Mouse (Mus musculus): ENCODE results near the gene Eya2.

DNA sequence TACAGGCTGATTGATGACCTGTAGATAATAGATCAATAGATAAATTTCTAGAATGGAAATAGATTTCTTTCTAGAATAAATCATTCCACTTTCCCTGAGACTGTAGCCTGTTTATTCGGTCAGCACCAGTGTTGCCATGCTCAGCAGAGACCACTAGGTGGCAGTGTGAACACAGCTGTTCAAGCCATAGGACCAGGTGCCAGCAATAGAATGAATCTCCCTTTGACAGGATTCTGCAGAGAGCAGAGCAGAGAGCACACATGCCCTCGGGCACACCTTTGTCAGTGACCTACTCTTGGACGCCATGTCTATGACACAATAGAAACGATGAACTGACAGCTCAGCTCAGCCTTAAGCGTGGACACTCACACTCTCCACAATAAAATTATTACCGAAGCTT lies 184.1 kb downstream of the Eya2 start:
- TF ChIP-seq POLR2A (IDR thresholded peaks at IDR 0.05; ENCODE audit: control insufficient read depth, low read depth, low read length) (no peak), CTCF (IDR thresholded peaks at IDR 0.05; ENCODE audit: control insufficient read depth, insufficient read depth, insufficient replicate concordance, low read depth, low read length) (peak; percentile 90; the same call in 1 of the 2 replicates)
